Mouse (Mus musculus) kidney, embryonic 14.5 days (tissue): ENCODE data around the gene Lrrc74a. TPM values are rescaled to one million over a fixed set of nuclear protein-coding genes. Genes with fewer than 3 reads are reported as not detected.

ENCODE experiments used
- ATAC-seq: fragments of 200-750 bp; cut with Nextera tagmentation; 2 replicates; pipeline ENCODE4 v1.8.0; 2017; ENCODE audit warnings: moderate number of reproducible peaks, mild to moderate bottlenecking, moderate TSS enrichment, moderate library complexity; ENCODE audit not compliant: low FRiP score, low TSS enrichment
- H3K27ac ChIP-seq: fragments of 300-500 bp; sonication (generic); 2 replicates; pipeline ENCODE4 v1.5.1; 2014; ENCODE audit warnings: low read depth, mild to moderate bottlenecking, low read length, moderate library complexity, mixed read lengths
- H3K27me3 ChIP-seq: fragments of 300-500 bp; sonication (generic); 2 replicates; pipeline ENCODE4 v1.6.1; 2014; ENCODE audit warnings: mild to moderate bottlenecking, low read length; ENCODE audit not compliant: control insufficient read depth, insufficient read depth
- H3K36me3 ChIP-seq: fragments of 300-500 bp; sonication (generic); 2 replicates; pipeline ENCODE4 v1.6.1; 2014; ENCODE audit warnings: low read length, mixed read lengths; ENCODE audit not compliant: control insufficient read depth, insufficient read depth
- H3K4me1 ChIP-seq: fragments of 300-500 bp; sonication (generic); 2 replicates; pipeline ENCODE4 v1.6.1; 2014; ENCODE audit warnings: low read length, mixed read lengths; ENCODE audit not compliant: control insufficient read depth, insufficient read depth
- H3K4me2 ChIP-seq: fragments of 300-500 bp; sonication (generic); replicated peaks from 2 replicates; pipeline ENCODE4 v1.6.1; 2014; ENCODE audit warnings: low read depth, mild to moderate bottlenecking, low read length
- H3K4me3 ChIP-seq: fragments of 300-500 bp; sonication (generic); 2 replicates; pipeline ENCODE4 v1.5.1; 2014; ENCODE audit warnings: mild to moderate bottlenecking, low read length
- H3K9ac ChIP-seq: fragments of 300-500 bp; sonication (generic); 2 replicates; pipeline ENCODE4 v1.6.1; 2014; ENCODE audit warnings: low read depth, mild to moderate bottlenecking, low read length, moderate library complexity
- H3K9me3 ChIP-seq: fragments of 300-500 bp; sonication (generic); 2 replicates; pipeline ENCODE4 v1.6.1; 2016; ENCODE audit warnings: low read length; ENCODE audit not compliant: control insufficient read depth
- WGBS: fragments of 180-500 bp; shearing (Covaris S2); extraction: QIAGEN DNeasy Blood & Tissue Kit; methylation state at CpG from one replicate; pipeline ENCODE4 v1.1.7; 2014; 5-methylcytosine and 5-hydroxymethylcytosine counted together
- polyA plus RNA-seq: library from polyadenylated mRNA; unstranded; fragments of >200 nt; fragmentation: Nextera tagmentation; extraction: Ambion mirVana; gene quantifications from 2 replicates; pipeline ENCODE4 v1.2.1, GENCODE M21; 2014

Lrrc74a gene
- polyA plus RNA-seq, 1 experiment from 2014 or later, result not detected

GRCm38 (mm10) chr12:86810040-86810439 lies 75.9 kb downstream of the Lrrc74a start:
- Histone ChIP-seq H3K4me3 (no peak overlapping the region), H3K4me1 (peaks cover 40% of the 10 kb centered on the region), H3K27ac (no peak overlapping the region), H3K9me3 (no peaks in the 10 kb centered on the region), H3K27me3 (no peaks in the 10 kb centered on the region), H3K4me2 (no peak overlapping the region), H3K36me3 (no peaks in the 10 kb centered on the region), H3K9ac (no peak overlapping the region)
- WGBS, result 85% methylated on average over 1 of the region's 1 CpGs
- ATAC-seq, result no peak

- peaks cover 33% of the 10 kb centered on the region for H3K4me1 ChIP-seq
Measured at GRCm38 (mm10) chr12:86810725-86811444, 76.7 kb downstream of the Lrrc74a start.

GRCm38 (mm10) chr12:86812782-86813181 lies 78.6 kb downstream of the Lrrc74a start:
- H3K36me3 ChIP-seq, result no peaks in the 10 kb centered on the region
- no peak overlapping the region for H3K9ac ChIP-seq
- 87% methylated on average over 3 of the region's 3 CpGs for WGBS
- H3K4me3 ChIP-seq, result no peak overlapping the region
- no peak for ATAC-seq
- H3K9me3 ChIP-seq, result no peaks in the 10 kb centered on the region
- H3K27ac ChIP-seq, result no peak overlapping the region
- no peak overlapping the region for H3K4me2 ChIP-seq
- H3K27me3 ChIP-seq, result no peaks in the 10 kb centered on the region
- peaks cover 28% of the 10 kb centered on the region for H3K4me1 ChIP-seq

More at GRCm38 (mm10) chr12:86810725-86811444, 76.7 kb downstream of the Lrrc74a start:
- H3K27me3 ChIP-seq, result no peaks in the 10 kb centered on the region
- WGBS, result 46% methylated on average over 11 of the region's 11 CpGs
- H3K27ac ChIP-seq, result peak overlapping the region; percentile 56; the same call in 1 of the 2 replicates
- H3K4me2 ChIP-seq, result no peak overlapping the region
- no peak overlapping the region for H3K4me3 ChIP-seq
- H3K9ac ChIP-seq, result 0 out of 2 replicates have a peak overlapping the region, but pooled peaks have one; percentile 7
- no peaks in the 10 kb centered on the region for H3K36me3 ChIP-seq
- no peaks in the 10 kb centered on the region for H3K9me3 ChIP-seq
- ATAC-seq, result no peak

Other genes starting within 250 kb of the Lrrc74a start
- 8.4 and 9.6 TPM in 2 replicates for gene Vash1, start 55.7 kb upstream of the Lrrc74a start, polyA plus RNA-seq
- gene Angel1, start 7.9 kb upstream of the Lrrc74a start, polyA plus RNA-seq, result 7.9 and 10.2 TPM in 2 replicates
- 25.8 and 34.8 TPM in 2 replicates for gene Irf2bpl, start 150.4 kb downstream of the Lrrc74a start, polyA plus RNA-seq
- 12.6 and 30.4 TPM in 2 replicates for gene Cipc, start 212.7 kb downstream of the Lrrc74a start, polyA plus RNA-seq